Mouse (Mus musculus) gastrocnemius, postnatal 25 days (tissue): Measurements from ENCODE around the gene Irf2bpl. TPM values are rescaled to one million over a fixed set of nuclear protein-coding genes. Genes with fewer than 3 reads are reported as not detected.

ENCODE experiments used
- total RNA-seq, 2 experiments: library from RNA; stranded (reverse); gene quantifications; 1 replicate in 1 of 2; 2 replicates in 1 of 2; pipeline ENCODE4 v1.2.3; 2021

The Irf2bpl gene
- total RNA-seq, 2 experiments from 2014 or later: 22.0 to 24.0 TPM

Other genes with a start within 250 kb of the Irf2bpl start
- gene Vash1, start 206.1 kb downstream of the Irf2bpl start, total RNA-seq: 10 to 100 TPM; 10.3 to 11.8 TPM
- 1 to 10 TPM; 3.3 to 3.8 TPM for gene Angel1, start 158.3 kb downstream of the Irf2bpl start, total RNA-seq
- not detected for gene Lrrc74a, start 150.4 kb downstream of the Irf2bpl start, total RNA-seq
- 10 to 100 TPM; 22.7 to 32.3 TPM for gene Cipc, start 62.2 kb upstream of the Irf2bpl start, total RNA-seq
- not detected for gene Zdhhc22, start 105.6 kb upstream of the Irf2bpl start, total RNA-seq
- gene Tmem63c, start 136.5 kb upstream of the Irf2bpl start, total RNA-seq: not detected
- under 1 TPM; 0.23 to 0.29 TPM for gene Ngb, start 217.7 kb upstream of the Irf2bpl start, total RNA-seq